Mouse (Mus musculus): ENCODE results near the gene Fads1.

GRCm38 (mm10) chr19:10184096-10184495, 1.4 kb downstream of the Fads1 start:
- no peak for TF ChIP-seq CTCF (IDR thresholded peaks at IDR 0.05; ENCODE audit: low read depth, low read length)
- no peak for TF ChIP-seq GATA1 (IDR thresholded peaks at IDR 0.05; ENCODE audit: borderline replicate concordance, low read length)
- no peak for TF ChIP-seq TAL1 (conservative IDR thresholded peaks at IDR 0.05; ENCODE audit: low read depth, low read length)
- no peak for TF ChIP-seq POLR2AphosphoS5 (IDR thresholded peaks at IDR 0.05; ENCODE audit: insufficient replicate concordance, low read depth, low read length)
